Mouse (Mus musculus) lung, postnatal 14 days (tissue): Measurements from ENCODE around the gene Ipo9.

ENCODE experiments used
- DNase-seq: peaks from one replicate; pipeline ENCODE4 v3.0.0; 2021

The Ipo9 gene

DNA sequence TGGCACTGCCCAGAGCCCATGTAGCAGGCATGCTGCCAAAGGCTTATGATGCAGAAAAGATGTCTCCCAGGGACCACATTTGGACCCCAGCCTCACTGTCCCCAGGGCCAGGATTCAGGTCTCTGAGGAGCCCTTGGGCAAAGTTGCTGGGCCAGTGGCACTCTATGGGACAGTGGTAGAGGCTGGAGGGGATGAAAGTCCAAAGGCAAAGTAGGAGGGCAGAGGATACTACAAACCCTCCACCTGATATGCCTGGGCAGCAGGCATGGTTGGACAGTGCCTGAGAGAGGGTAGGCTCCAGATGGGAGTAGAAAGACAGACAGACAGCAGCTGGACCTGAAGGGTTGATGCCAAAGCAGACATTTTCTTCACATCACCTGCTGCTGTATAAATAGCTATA is 63.9 kb downstream of the Ipo9 start:
- DNase-seq, result no peak

DNA sequence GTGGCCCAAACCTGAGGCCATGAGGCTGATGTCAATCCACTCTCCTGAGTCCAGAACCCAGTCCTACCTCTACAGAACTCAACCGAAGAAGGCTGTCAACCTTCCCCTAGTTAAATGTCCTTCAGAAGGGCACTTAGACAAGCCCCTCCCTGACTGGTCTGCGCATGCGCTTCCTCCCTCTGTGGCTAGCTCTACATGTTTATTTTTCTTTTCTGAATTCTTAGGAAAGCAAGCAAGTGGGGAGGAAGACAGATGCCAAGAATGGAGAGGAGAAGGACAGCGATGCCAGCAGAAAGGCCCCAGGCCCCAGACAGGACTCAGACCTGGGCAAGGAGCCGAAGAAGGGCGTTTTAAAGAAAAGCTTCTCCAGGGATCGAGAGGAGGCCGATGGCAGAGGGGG is 66.9 kb downstream of the Ipo9 start:
- peak; percentile 69 for DNase-seq

DNA sequence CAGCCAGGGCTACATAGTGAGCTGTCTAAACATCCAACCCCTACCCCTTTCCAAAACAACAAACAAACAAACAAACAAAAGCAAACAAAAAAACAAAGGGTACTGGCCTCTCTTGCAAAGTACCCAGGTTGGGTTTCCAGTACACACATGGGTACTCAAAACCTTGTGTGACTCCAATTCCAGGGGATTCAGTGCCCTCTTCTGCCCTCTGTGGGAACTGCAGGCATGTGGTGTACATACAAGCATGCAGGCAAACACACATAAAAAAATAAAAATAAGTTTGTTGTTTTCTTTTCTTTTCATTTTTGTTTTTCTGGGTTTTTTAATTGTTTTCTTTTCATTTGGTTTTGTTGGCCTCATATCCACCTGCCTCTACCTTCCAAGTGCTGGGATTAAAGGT is 68.2 kb downstream of the Ipo9 start:
- DNase-seq, result no peak

DNA sequence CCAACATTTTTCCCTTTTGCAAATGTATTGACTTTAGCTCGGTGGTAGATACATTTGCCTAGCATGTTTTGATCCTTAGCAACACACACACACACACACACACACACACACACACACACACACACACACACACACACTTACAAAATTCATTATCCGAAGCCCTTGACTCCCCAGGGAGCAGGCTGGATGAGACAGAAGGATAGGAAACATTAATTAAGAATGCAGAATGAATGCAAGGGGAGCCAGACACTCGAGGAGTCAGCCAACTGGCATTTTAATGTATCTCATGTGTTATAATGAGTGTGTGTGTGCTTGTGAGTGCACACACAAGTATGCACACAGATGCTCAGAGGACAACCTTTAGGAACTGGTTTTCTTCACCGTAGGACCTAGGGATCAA is 68.8 kb downstream of the Ipo9 start:
- DNase-seq, result no peak

DNA sequence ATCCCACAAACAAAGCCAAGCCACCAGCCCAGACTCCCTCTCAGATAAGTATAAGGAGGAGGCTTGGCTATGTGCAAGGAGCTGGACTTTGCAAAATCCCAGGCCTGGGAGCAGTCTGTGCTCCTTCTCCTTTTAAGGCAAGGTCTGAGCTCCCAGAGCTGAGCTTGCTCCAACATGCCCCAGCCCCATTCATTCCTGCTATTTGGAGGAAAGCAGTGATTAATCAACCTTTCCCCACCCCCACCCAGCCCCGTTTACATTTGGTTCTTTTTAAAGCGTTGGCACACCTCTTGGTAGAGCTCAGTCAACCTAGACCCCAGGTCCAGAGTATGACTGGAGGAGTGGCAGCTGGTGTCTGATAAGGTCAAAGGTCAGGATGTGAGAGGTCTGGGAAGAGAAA is 71.2 kb downstream of the Ipo9 start:
- DNase-seq, result no peak

DNA sequence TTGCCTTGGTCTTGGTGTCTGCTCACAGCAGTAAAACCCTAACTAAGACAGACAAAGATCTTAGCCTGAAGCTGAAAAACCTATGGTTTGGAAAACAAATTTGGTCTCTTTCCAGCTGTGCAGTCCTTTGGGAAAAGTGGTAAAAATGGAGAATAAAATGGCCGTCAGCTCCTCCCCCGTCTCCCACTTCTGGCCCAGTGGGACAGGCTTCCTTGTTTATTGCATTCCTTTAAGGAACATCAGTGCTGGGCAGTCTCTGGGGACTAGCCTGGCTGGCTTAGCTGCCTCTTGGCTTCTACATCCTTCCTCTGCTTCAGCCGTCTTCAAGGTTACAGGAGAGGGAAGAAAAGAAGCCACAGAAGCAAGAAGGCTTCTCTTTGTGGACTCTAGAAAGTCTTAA is 78.3 kb downstream of the Ipo9 start:
- DNase-seq, result peak; percentile 24

DNA sequence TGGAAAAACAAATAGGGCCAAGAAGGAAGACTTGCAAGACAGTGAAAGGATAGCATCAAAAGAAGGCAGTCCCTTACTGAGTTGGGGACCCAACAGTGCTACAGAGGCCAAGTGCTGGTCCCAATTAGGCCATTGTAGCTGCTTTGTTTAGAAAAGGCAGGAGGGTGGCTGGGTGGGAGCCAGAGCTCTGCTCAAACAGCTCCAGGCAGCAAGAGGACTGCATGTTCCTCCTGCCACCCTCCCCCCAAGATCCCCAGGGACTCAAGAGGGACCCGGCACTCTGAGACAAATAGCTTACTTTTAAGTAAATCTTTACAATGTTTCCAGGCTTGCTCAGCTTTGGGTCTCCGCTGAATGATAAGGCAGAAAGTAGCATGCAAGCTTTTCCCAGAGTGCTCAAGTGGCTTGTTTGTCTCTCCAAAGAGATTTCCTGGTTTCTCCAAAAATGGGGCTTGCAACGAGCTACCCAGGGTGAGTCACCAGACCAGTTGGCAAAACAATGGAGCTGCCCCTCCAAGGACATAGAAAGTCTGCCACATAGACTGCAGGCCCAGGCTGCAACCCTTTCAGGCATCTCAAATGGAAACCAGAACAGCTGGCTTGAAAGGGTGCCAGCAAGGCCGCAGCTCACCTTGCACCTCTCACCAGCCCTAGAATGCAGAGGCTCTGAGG is 82.7 kb downstream of the Ipo9 start:
- peak; percentile 73 for DNase-seq

DNA sequence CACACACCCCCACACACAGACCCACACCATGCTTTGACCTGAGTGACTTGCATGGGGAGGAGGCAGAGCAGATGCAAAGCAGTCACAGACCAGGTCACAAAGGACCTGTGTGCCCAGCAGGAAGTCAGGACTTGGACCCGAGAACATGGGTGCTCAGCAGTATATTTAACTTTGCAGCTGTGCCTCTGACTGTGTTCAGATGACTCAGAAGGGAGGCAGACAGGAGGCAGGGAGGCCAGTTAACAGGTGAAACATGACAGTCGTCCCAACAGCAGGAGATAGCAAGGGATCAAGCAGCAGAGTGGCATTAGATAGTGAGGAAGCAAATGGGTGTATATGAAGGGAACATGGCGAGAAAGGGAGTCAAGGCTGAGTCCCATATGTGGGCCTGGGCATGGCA is 83.4 kb downstream of the Ipo9 start:
- DNase-seq, result no peak

DNA sequence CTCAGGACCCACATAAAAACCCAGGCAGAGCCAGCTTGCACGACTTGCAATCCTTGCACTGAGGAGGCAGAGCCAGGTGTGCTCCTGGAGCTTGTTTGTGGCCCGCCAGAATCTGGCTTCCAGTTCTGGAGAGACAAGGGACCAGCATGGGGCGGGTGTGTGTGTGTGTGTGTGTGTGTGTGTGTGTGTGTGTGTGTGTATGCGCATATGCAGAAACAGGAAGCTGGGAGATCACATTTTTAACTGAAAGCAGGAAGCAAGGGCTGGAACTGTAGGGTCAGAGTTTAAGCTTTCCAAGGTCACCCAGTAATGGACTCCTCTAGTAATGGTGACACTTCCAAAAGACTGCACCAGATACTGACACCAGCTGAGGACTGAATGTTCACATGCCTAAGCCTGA is 86.3 kb downstream of the Ipo9 start:
- DNase-seq, result no peak

DNA sequence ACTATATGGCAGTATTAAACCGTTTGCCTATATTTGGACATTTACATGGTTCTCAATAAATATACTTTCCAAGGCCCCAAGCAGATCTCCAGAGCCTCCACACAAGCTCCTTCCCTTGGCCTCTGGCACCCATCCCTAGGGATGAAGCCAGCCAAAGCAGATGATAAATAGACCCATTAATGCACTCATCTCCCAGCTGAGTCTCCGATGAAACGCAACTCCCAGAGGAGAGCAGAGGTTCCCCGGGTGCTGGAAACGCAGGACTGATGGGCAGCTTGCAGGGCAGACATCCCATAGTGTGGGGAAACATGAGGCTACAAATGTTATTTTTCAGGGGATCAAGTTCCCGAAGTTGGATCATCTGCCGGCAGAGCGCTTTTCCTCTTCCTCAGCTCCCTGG is 88.4 kb downstream of the Ipo9 start:
- DNase-seq, result no peak
